Mouse (Mus musculus) liver (tissue): ENCODE measurements around the gene Fbxl15.

Experiments used
- DNase-seq: peaks from one replicate; pipeline ENCODE4 v3.0.0-alpha.2; 2020; ENCODE audit warnings: mixed read lengths

Gene Fbxl15

DNA sequence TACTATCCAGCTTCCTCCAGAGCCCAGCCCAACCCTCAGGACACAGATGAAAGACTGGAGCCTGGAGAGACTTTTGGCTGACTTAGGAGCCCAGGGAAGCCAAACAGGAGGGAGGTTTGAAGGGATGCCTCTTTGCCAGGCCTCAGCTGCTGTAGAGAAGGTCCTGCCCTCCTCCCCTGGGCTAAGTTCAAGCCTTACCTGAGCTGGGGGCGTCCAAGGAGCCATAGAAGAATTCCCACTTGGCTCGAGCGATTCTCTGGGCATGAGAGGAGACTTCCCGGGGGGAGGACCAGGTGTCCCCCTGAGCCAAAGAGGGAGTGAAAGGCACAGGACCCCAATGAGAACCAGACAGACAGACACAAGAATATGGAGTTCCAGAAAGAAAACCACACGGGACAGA is 4.3 kb upstream of the Fbxl15 start:
- DNase-seq = no peak

DNA sequence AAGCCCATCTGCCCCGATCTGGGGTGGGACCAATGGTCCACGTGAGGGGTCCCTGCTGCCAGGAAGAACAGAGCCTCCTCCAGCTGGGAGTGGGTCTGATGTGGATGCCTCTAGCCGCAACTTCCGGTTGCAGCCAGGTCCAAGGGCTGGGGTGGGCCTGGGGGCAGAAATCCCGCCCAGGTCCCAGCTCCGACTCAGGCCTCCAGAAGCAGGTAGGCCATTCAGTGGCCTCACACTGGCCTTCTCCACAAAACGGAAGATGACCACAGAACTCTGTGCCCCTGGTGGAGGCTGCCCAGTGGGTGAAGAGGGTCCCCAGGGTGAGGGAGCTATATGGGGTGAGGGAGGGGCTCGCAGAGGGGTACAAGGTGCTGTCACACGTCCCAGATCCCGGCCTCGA is 3.6 kb upstream of the Fbxl15 start:
- DNase-seq = no peak

- no peak for DNase-seq
These were observed 3.1 kb upstream of the Fbxl15 start for GRCm38 (mm10) chr19:46324918-46325317.

DNA sequence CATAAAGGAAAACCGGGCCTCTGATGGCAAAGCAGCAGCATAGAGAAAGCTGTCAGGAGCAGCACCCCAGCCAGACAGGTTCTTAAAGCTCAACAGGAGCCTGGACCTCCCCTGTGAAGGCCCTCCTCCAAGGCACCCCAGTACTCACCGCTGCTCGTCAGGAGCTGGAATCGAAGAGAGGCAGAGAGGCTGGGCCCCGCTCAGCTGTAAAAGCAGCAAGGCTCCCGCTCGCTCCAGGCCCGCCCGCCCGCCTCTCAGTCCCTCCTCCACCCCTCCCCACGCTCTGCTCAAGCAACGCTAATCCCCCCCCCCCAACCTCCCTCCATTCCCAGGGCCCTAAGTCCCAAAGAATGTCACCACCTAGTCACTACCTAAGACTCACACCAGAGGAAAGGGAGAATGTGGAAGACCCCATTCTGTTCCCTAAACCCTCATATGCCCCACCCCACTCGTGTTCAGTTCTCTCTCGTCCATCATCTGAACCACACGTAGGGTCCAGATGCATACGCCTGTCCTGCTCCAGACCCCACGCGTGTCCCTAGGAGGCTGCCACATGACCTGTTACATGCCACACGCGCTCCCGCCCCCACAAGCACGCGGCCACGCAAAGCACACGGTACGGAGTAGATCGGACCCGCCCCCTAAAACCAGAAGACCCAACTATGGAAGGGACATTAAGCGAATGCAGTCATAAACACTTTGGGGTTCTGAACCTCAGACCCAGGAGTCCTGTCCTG is 1.8 kb upstream of the Fbxl15 start:
- no peak for DNase-seq

GRCm38 (mm10) chr19:46326756-46327305 is 1.2 kb upstream of the Fbxl15 start, which contains the start of gene Psd:
Gene Psd (minus strand): TSS chr19:46327156.
- DNase-seq = peak; percentile 66

- no peak for DNase-seq
These were observed 386 bp upstream of the Fbxl15 start for GRCm38 (mm10) chr19:46327531-46328064.

DNA sequence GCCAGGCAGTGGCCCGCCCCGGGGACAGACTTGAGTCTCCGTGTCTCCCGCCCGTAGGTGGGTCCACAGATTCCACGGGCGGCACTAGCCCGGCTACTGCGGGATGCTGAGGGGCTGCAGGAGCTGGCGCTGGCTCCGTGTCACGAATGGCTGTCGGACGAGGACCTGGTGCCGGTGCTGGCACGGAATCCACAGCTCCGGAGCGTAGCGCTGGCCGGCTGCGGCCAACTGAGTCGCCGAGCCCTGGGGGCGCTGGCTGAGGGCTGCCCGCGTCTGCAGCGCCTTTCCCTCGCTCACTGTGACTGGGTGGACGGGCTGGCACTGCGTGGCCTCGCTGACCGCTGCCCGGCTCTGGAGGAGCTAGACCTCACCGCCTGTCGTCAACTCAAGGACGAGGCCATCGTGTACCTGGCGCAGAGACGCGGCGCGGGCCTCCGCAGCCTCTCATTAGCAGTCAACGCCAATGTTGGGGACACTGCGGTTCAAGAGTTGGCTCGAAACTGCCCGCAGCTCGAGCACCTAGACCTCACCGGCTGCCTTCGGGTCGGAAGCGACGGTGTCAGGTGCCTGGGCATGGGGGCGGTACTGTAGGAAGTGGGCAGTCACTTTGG is 1.2 kb downstream of the Fbxl15 start:
- DNase-seq = no peak

DNA sequence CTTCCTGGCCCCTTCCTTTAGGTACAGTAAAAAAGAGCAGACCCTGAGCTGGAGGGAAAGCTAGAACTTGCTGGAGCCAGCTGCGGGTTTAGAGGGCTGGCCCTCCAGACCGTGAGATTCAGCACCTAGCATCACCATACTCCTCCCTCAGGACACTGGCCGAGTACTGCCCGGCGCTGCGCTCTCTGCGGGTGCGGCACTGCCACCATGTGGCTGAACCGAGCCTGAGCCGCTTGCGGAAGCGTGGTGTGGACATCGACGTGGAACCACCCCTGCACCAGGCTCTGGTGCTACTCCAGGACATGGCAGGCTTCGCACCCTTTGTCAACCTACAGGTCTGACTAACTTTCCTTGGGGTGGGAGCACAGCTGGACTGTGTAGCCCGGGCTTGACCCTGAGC is 2.0 kb downstream of the Fbxl15 start:
- peak; percentile 88 for DNase-seq

- DNase-seq = no peak
These were observed 2.7 kb downstream of the Fbxl15 start for GRCm38 (mm10) chr19:46330696-46331095.

GRCm38 (mm10) chr19:46331326-46331725 is 3.3 kb downstream of the Fbxl15 start:
- DNase-seq = no peak

- DNase-seq = no peak
These were observed 4.0 kb downstream of the Fbxl15 start for GRCm38 (mm10) chr19:46331936-46332335.

- DNase-seq = no peak
These were observed 4.8 kb downstream of the Fbxl15 start for GRCm38 (mm10) chr19:46332721-46333339.

- no peak for DNase-seq
These were observed 5.9 kb downstream of the Fbxl15 start for GRCm38 (mm10) chr19:46333906-46334305.

- DNase-seq = no peak
These were observed 9.8 kb downstream of the Fbxl15 start for GRCm38 (mm10) chr19:46337719-46338330.

DNA sequence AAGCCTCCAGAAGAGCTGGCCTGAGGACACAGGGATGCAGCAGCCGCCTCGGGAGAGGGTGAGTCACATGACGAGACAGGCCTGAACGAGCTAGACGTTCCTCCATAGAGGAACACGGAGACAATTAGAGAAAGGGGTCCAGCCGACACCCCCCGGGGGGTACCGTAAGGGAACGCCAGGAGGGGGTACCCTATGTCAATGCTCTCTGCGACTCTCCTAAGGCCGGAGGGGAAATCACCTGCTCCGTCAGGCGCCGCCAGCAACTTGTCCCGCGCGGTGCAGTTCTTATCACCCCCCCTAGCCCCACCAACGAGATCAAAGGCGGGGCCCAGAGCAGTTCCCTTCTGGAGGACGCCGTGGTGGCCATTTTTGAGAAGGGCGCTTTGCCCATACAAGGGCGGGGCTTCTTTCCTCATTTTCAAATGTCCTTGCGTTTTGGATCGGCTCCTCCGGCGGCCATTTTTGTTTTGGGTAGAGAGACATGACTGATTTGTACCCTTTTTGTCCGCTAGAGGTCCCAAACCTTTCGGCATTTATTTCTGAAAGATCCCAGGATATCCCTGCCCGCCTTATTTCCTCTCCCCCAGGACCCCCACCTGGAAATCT is 10.4 kb downstream of the Fbxl15 start, which contains the start of gene Cuedc2:
Cuedc2 (minus strand) TSS at position 372 of the 606 bp plus-strand sequence.
- peak; percentile 95 for DNase-seq

- DNase-seq = no peak
These were observed 10.9 kb downstream of the Fbxl15 start for GRCm38 (mm10) chr19:46338942-46339286.

DNA sequence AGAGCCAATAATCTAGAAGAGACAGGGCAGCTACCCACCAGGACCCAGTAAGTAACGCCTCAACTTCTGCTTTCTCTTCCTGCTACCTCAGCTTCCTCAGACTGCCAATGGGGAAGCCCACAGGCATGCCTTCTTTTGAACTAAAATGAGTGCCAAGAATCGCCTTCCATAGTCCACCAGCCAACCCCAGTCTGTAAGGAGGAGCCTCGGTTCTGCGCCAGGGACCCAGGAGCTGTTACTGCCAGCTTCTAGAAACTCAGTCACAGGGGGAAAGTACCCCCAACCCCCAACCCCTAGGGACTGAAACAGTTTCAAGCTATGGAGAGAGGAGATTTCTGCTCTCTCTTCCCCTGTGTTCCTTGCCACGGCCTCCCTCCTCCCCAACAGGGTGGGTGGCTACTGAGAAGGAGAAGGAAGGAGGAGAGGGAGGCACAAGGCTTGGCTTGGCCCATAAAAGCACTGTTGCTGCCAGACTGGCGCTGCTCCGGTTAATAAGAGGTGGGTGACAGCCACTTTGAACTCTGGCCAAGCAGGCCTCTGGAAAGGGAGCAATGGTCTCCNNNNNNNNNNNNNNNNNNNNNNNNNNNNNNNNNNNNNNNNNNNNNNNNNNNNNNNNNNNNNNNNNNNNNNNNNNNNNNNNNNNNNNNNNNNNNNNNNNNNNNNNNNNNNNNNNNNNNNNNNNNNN is 11.4 kb downstream of the Fbxl15 start:
- peak; percentile 42 for DNase-seq

- no peak for DNase-seq
These were observed 16.9 kb downstream of the Fbxl15 start for GRCm38 (mm10) chr19:46344710-46345419.

DNA sequence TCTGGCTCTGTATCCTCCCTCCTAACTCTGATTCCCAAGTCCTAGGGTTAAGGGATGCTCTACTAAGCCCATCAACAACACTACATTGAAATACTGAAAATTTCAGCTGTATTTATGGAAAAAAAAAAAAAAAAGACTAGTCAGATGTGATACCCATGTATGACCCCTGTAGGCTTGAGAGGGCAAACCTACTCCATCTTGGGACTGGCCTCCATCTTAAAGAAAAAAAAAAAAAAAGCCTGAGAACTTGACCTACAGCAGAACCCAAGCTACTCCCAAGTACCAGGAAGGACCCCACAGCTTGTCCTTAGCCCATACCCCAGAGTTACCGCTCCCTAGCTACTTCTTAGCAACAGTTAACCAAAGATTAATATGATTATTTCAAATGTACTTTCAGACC is 19.2 kb downstream of the Fbxl15 start:
- no peak for DNase-seq

GRCm38 (mm10) chr19:46347936-46348668 is 20.1 kb downstream of the Fbxl15 start:
- no peak for DNase-seq
